Mouse (Mus musculus): ENCODE measurements around the gene Eif4a1. TPM values are rescaled to one million over a fixed set of nuclear protein-coding genes. Genes with fewer than 3 reads are reported as not detected.

The Eif4a1 gene
- 177 and 178 TPM in 2 replicates for polyA plus RNA-seq (2021; fragmentation: Nextera tagmentation)
- long read RNA-seq, experiment 1, transcript Eif4a1-213 (11 exons, 1,774 nt) = major isoform, 244 of 332 reads
- long read RNA-seq, experiment 1, partial matches to known transcripts = 37 of 332 reads
- long read RNA-seq, experiment 1, other reads (novel, unspliced or antisense) = 50 of 332 reads
- long read RNA-seq, experiment 2, transcript Eif4a1-213 (11 exons, 1,774 nt) = major isoform, 202 of 222 reads
- long read RNA-seq, experiment 2, partial matches to known transcripts = 5 of 222 reads
- long read RNA-seq, experiment 2, other reads (novel, unspliced or antisense) = 15 of 222 reads

GRCm38 (mm10) chr11:69672211-69672706 lies at the start of gene Eif4a1:
Gene Eif4a1, minus strand, starts transcription at chr11:69672423.

GRCm38 (mm10) chr11:69695361-69696181 lies 23.3 kb upstream of the Eif4a1 start, which contains the start of the genes Tnfsf12 and Tnfsfm13:
Gene Tnfsf12, minus strand, starts transcription at chr11:69695849.
Gene Tnfsfm13, minus strand, starts transcription at chr11:69696098.

GRCm38 (mm10) chr11:69685526-69686148 lies 13.4 kb upstream of the Eif4a1 start, which contains the start of gene Tnfsf13:
Gene Tnfsf13, minus strand, starts transcription at chr11:69685784.

GRCm38 (mm10) chr11:69681314-69682208 lies 9.3 kb upstream of the Eif4a1 start, which contains the start of gene Senp3:
Gene Senp3, minus strand, starts transcription at chr11:69682084.

GRCm38 (mm10) chr11:69665961-69666664 lies 6.1 kb downstream of the Eif4a1 start, which contains the start of gene Cd68:
Gene Cd68, minus strand, starts transcription at chr11:69666153.

GRCm38 (mm10) chr11:69662213-69662966 lies 9.8 kb downstream of the Eif4a1 start, which contains the start of gene Mpdu1:
Gene Mpdu1, minus strand, starts transcription at chr11:69662642.

GRCm38 (mm10) chr11:69655264-69656064 lies 16.8 kb downstream of the Eif4a1 start, which contains the start of gene Sox15:
Gene Sox15, plus strand, starts transcription at chr11:69655314.

GRCm38 (mm10) chr11:69632284-69633089 lies 39.7 kb downstream of the Eif4a1 start, which contains the start of gene Fxr2:
Gene Fxr2, plus strand, starts transcription at chr11:69632990.

GRCm38 (mm10) chr11:69621571-69622268 lies 50.5 kb downstream of the Eif4a1 start, which contains the start of gene Sat2:
Gene Sat2, plus strand, starts transcription at chr11:69622024.

GRCm38 (mm10) chr11:69617805-69618204 lies 54.4 kb downstream of the Eif4a1 start, which contains the start of gene Shbg:
Gene Shbg, minus strand, starts transcription at chr11:69617905.

Small RNAs within 50 kb of the gene (microRNA-seq; reads per million reads assigned to microRNA genes)
- gene Mir1934 = 12.2 reads per million, percentile 34 among the genes with 10 or more reads in this experiment
- gene Mir467f = not detected

Other genes starting within 250 kb of the Eif4a1 start
- 0.36 and 0.80 TPM in 2 replicates for gene Dnah2, start 123.3 kb downstream of the Eif4a1 start, polyA plus RNA-seq (2021; fragmentation: Nextera tagmentation)
- gene Efnb3, start 112.2 kb downstream of the Eif4a1 start, polyA plus RNA-seq (2021; fragmentation: Nextera tagmentation) = 21.6 and 21.9 TPM in 2 replicates
- 13.9 and 15.4 TPM in 2 replicates for gene Wrap53, start 92.2 kb downstream of the Eif4a1 start, polyA plus RNA-seq (2021; fragmentation: Nextera tagmentation)
- 25.8 and 29.0 TPM in 2 replicates for gene Trp53, start 92.1 kb downstream of the Eif4a1 start, polyA plus RNA-seq (2021; fragmentation: Nextera tagmentation)
- 218 and 255 TPM in 2 replicates for gene Atp1b2, start 66.5 kb downstream of the Eif4a1 start, polyA plus RNA-seq (2021; fragmentation: Nextera tagmentation)
- not detected in 2 replicates for gene Shbg, start 54.5 kb downstream of the Eif4a1 start, polyA plus RNA-seq (2021; fragmentation: Nextera tagmentation)
- 18.2 and 18.3 TPM in 2 replicates for gene Sat2, start 50.4 kb downstream of the Eif4a1 start, polyA plus RNA-seq (2021; fragmentation: Nextera tagmentation)
- gene Fxr2, start 39.4 kb downstream of the Eif4a1 start, polyA plus RNA-seq (2021; fragmentation: Nextera tagmentation) = 6.9 and 7.9 TPM in 2 replicates
- 0.16 TPM in 1 of 2 replicates, not detected in the other for gene Sox15, start 17.1 kb downstream of the Eif4a1 start, polyA plus RNA-seq (2021; fragmentation: Nextera tagmentation)
- 94.9 and 96.8 TPM in 2 replicates for gene Mpdu1, start 9.8 kb downstream of the Eif4a1 start, polyA plus RNA-seq (2021; fragmentation: Nextera tagmentation)
- gene Cd68, start 6.3 kb downstream of the Eif4a1 start, polyA plus RNA-seq (2021; fragmentation: Nextera tagmentation) = 18.4 and 22.2 TPM in 2 replicates
- gene Senp3, start 9.7 kb upstream of the Eif4a1 start, polyA plus RNA-seq (2021; fragmentation: Nextera tagmentation) = 14.3 and 15.8 TPM in 2 replicates
- 3.6 and 4.5 TPM in 2 replicates for gene Tnfsf13, start 13.4 kb upstream of the Eif4a1 start, polyA plus RNA-seq (2021; fragmentation: Nextera tagmentation)
- 2.8 and 3.4 TPM in 2 replicates for gene Tnfsf12, start 23.4 kb upstream of the Eif4a1 start, polyA plus RNA-seq (2021; fragmentation: Nextera tagmentation)
- gene Tnfsfm13, start 23.7 kb upstream of the Eif4a1 start, polyA plus RNA-seq (2021; fragmentation: Nextera tagmentation) = 1.9 and 2.8 TPM in 2 replicates
- 6.6 and 7.7 TPM in 2 replicates for gene Polr2a, start 86.2 kb upstream of the Eif4a1 start, polyA plus RNA-seq (2021; fragmentation: Nextera tagmentation)
- gene Slc35g3, start 89.5 kb upstream of the Eif4a1 start, polyA plus RNA-seq (2021; fragmentation: Nextera tagmentation) = 0.19 TPM in 1 of 2 replicates, not detected in the other
- gene Zbtb4, start 93.5 kb upstream of the Eif4a1 start, polyA plus RNA-seq (2021; fragmentation: Nextera tagmentation) = 4.4 and 5.5 TPM in 2 replicates
- 0.25 and 0.46 TPM in 2 replicates for gene Chrnb1, start 123.5 kb upstream of the Eif4a1 start, polyA plus RNA-seq (2021; fragmentation: Nextera tagmentation)
- gene Fgf11, start 129.4 kb upstream of the Eif4a1 start, polyA plus RNA-seq (2021; fragmentation: Nextera tagmentation) = 3.7 and 3.9 TPM in 2 replicates
- 0.40 and 1.9 TPM in 2 replicates for gene Tmem102, start 133.2 kb upstream of the Eif4a1 start, polyA plus RNA-seq (2021; fragmentation: Nextera tagmentation)
- not detected in 2 replicates for gene Gm39566, start 142.9 kb upstream of the Eif4a1 start, polyA plus RNA-seq (2021; fragmentation: Nextera tagmentation)
- gene Spem2, start 146.0 kb upstream of the Eif4a1 start, polyA plus RNA-seq (2021; fragmentation: Nextera tagmentation) = not detected in 2 replicates
- not detected in 2 replicates for gene Spem1, start 149.8 kb upstream of the Eif4a1 start, polyA plus RNA-seq (2021; fragmentation: Nextera tagmentation)
- gene Nlgn2, start 165.4 kb upstream of the Eif4a1 start, polyA plus RNA-seq (2021; fragmentation: Nextera tagmentation) = 10.5 and 10.6 TPM in 2 replicates
- gene Tmem256, start 166.1 kb upstream of the Eif4a1 start, polyA plus RNA-seq (2021; fragmentation: Nextera tagmentation) = 460 and 516 TPM in 2 replicates
- gene Plscr3, start 174.0 kb upstream of the Eif4a1 start, polyA plus RNA-seq (2021; fragmentation: Nextera tagmentation) = 5.0 and 5.4 TPM in 2 replicates
- gene Tnk1, start 186.3 kb upstream of the Eif4a1 start, polyA plus RNA-seq (2021; fragmentation: Nextera tagmentation) = not detected in 2 replicates
- not detected in 2 replicates for gene Tmem95, start 205.6 kb upstream of the Eif4a1 start, polyA plus RNA-seq (2021; fragmentation: Nextera tagmentation)
- gene Kctd11, start 209.0 kb upstream of the Eif4a1 start, polyA plus RNA-seq (2021; fragmentation: Nextera tagmentation) = 0.63 and 0.64 TPM in 2 replicates
- not detected in 2 replicates for gene Acap1, start 223.1 kb upstream of the Eif4a1 start, polyA plus RNA-seq (2021; fragmentation: Nextera tagmentation)
- gene 2810408A11Rik, start 228.6 kb upstream of the Eif4a1 start, polyA plus RNA-seq (2021; fragmentation: Nextera tagmentation) = 0.24 and 0.34 TPM in 2 replicates
- gene Neurl4, start 228.6 kb upstream of the Eif4a1 start, polyA plus RNA-seq (2021; fragmentation: Nextera tagmentation) = 9.8 and 12.3 TPM in 2 replicates
- 20.7 and 21.7 TPM in 2 replicates for gene Gps2, start 241.5 kb upstream of the Eif4a1 start, polyA plus RNA-seq (2021; fragmentation: Nextera tagmentation)
- gene Eif5a, start 249.5 kb upstream of the Eif4a1 start, polyA plus RNA-seq (2021; fragmentation: Nextera tagmentation) = 766 and 767 TPM in 2 replicates